Mouse (Mus musculus) fat pad, adult 2 months (tissue): ENCODE measurements at regions not wholly inside any gene's neighbourhood (a gene's known extent, or its start where the extent isn't known, plus 50 kb on each side); places are given as distances from the start of the nearest gene placed in this dataset.

ENCODE experiments used
- DNase-seq: peaks from one replicate; pipeline ENCODE4 v3.0.0-alpha.2; 2011; ENCODE audit warnings: low read depth, low spot score; ENCODE audit errors: extremely low read depth

GRCm38 (mm10) chr9:50138341-50138978 lies 206.3 kb downstream of the Rpl10-ps3 start:
- DNase-seq, result no peak

- DNase-seq, result no peak
Measured at GRCm38 (mm10) chr9:50136636-50136985, 208.2 kb downstream of the Rpl10-ps3 start.

DNA sequence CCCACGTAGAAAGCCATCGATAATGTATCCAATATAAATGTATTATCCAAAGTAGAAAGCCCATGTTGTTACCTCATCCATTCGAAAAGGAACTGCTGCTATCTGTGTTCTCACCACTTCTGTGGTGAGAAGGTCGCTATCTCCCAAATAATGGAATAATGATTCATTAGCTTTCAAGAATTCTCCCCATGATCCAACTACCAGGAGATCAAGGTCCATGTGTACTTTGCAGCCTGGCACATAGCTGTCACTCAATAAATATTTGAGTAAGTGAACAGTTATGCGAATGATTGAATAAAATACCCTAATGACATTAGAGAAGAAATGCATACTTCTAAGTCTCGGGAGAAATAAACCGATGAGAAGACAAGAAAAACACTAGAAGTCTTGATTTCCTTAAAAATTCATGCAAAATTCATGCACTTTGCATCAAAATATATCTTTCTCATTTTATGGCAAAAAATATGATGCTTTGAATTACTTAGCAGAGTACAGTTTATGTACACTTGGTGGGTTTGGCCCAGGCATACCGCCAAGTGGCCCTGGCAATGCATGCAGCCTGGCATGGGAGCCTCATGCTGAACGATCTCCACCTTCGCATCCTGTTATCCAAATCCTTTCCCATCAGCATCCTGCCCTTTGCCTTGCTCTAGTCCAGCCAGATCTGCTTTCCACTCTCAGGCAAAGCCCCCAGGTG lies 208.7 kb downstream of the Rpl10-ps3 start:
- no peak for DNase-seq

DNA sequence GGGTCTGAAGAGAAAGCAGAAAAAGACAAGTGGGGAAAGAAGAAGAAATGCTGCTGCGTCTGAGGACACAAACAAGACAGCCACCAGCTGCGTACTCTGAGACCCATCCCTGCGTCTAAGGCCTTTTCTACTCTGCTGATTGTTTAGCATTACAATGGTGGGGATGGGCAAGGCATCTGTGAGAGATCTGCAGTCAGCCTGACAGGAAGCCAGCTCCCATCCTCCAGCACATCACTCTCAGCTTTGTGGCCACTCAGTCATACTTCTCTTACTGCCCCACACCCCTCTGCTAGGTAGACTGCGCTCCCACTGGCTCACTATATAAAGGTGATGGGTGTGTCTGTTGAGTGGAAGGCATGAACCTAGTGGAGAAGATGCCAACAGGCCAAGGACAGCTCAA lies 220.5 kb downstream of the Rpl10-ps3 start:
- DNase-seq, result no peak

GRCm38 (mm10) chr9:50120820-50121599 lies 223.8 kb downstream of the Rpl10-ps3 start:
- no peak for DNase-seq

DNA sequence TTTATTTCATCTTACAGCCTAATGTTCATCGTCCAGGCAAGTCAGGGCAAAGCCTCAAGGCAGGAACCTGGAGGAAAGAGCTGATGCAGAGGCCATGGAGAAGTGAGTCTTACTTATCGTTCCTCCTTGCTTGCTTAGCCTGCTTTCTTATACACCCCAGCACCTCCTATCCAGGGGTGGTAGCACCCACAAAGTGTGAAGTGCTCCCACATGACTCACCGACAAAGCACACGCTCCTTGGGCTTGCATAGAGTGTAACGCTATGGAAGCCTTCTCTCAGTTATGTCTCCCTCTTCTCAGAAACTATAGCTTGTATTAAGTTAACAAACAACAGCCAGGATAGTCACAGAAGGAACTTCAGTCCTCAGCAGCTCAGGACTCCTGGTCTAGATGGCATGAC lies 225.4 kb downstream of the Rpl10-ps3 start:
- no peak for DNase-seq

DNA sequence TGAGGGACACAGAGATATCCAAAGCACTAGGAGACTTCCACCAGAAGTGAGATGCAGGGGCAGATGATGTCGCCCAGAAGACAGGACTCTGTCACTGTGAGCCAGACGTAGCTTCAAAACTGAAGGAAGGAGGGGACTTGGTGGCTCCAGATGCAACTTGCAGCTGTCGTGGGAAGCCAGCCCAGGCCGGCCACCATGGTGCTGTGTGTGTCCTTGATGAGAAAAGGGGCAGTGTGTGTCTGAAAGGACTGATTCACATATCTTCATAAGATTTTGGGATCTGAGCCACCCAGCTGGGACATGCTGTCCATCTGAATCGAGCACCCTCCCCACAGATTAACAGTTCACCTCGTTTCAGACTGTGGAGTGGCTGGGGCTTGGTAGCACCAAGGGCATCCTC lies 226.2 kb downstream of the Rpl10-ps3 start:
- DNase-seq, result no peak

- no peak for DNase-seq
Measured at GRCm38 (mm10) chr9:50106551-50106950, 238.2 kb downstream of the Rpl10-ps3 start.

GRCm38 (mm10) chr9:50102766-50103165 lies 242.0 kb downstream of the Rpl10-ps3 start:
- no peak for DNase-seq

DNA sequence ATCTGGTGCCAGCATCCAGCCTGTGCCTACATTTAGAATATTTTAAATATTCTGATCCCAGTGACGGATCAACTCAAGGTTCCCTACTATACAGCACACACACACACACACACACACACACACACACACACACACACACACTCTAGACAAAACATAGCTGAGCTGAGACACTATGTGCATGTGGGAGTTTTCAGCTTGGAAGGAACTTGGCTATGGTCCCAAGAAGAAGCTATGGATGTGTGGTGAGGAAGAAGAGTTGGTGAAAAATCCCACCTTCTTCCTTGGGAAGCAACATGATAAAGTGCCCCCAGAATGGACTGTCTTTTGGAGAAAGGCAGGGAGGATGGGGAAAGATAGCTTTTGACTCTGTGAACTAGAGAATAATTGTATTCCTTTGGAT lies 243.7 kb downstream of the Rpl10-ps3 start:
- no peak for DNase-seq

- DNase-seq, result no peak
Measured at GRCm38 (mm10) chr9:50090968-50091367, 253.8 kb downstream of the Rpl10-ps3 start.

- DNase-seq, result no peak
Measured at GRCm38 (mm10) chr9:50089916-50090315, 254.9 kb downstream of the Rpl10-ps3 start.

GRCm38 (mm10) chr9:50080205-50080604 lies 264.6 kb downstream of the Rpl10-ps3 start:
- DNase-seq, result no peak

GRCm38 (mm10) chr9:50068576-50068975 lies 269.9 kb upstream of the Ncam1 start:
- DNase-seq, result no peak

DNA sequence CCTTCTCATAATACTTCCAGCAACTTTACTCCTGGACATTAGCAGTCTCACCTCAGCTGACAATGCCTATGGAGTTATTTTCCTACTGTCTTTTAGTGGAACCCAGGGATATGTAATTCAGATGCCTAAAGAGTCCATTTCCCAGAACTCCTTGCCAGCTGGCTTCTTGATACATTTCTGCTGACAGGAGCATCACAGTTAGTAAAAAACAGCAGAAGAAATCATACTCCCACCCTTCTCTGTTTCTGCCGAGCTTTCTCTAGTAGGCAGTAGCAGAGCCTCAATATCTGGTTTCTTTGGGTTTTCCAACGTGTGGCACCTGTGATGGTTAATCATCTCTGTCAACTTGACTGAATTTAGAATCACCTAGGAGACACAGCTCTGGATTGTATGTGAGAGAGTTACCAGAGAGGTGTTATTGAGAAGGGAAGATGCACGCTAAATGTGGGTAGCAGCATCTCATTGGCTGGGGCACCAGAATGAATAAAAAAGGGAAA lies 269.1 kb upstream of the Ncam1 start:
- no peak for DNase-seq

- no peak for DNase-seq
Measured at GRCm38 (mm10) chr9:50064505-50065229, 265.9 kb upstream of the Ncam1 start.

DNA sequence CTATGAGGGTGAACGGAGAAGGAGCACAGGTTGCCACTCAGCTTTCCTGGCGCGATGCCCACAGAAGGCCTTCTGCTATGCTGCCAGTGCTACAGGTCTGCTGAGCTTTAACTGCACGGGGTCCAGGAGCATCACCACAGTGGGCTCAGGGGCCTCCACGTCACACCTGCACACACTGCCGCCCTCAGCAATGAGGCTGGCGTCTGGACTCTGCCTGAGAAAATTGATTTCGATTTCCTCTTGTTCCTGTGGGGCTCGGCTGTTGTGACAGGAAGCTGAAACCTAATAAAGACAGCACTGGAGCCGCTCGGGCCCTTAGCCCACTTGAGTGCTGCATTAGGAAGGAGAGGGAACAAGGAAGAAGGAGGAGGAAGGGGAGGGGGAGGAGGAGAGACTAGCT lies 239.5 kb upstream of the Ncam1 start:
- no peak for DNase-seq

- no peak for DNase-seq
Measured at GRCm38 (mm10) chr9:50032322-50033158, 233.8 kb upstream of the Ncam1 start.

- no peak for DNase-seq
Measured at GRCm38 (mm10) chr9:50031318-50031717, 232.6 kb upstream of the Ncam1 start.

- no peak for DNase-seq
Measured at GRCm38 (mm10) chr9:50029030-50029429, 230.3 kb upstream of the Ncam1 start.
